Mouse (Mus musculus) liver, embryonic 14.5 days (tissue): ENCODE results near the gene Smlr1. TPM values are rescaled to one million over a fixed set of nuclear protein-coding genes. Genes with fewer than 3 reads are reported as not detected.

ENCODE experiments used
- ATAC-seq: fragments of 200-750 bp; cut with Nextera tagmentation; 2 replicates; pipeline ENCODE4 v1.8.0; 2017; ENCODE audit warnings: moderate number of reproducible peaks, mild to moderate bottlenecking, moderate library complexity; ENCODE audit not compliant: insufficient read depth
- DNase-seq, 3 experiments: peaks; one replicate each; pipeline ENCODE4 v3.0.0-alpha.2; 2012 to 2013; ENCODE audit warnings: low read depth in 3 of 3, low spot score in 3 of 3
- H3K27ac ChIP-seq: fragments of 300-500 bp; sonication (generic); 2 replicates; pipeline ENCODE4 v1.5.1; 2014; ENCODE audit warnings: moderate library complexity, mild to moderate bottlenecking, control low read depth, inconsistent platforms
- H3K27me3 ChIP-seq: fragments of 300-500 bp; sonication (generic); 2 replicates; pipeline ENCODE4 v1.6.1; 2014; ENCODE audit warnings: mild to moderate bottlenecking, low read length, moderate library complexity; ENCODE audit not compliant: control insufficient read depth, insufficient read depth
- H3K36me3 ChIP-seq: fragments of 300-500 bp; sonication (generic); replicated peaks from 2 replicates; pipeline ENCODE4 v1.6.1; 2014; ENCODE audit warnings: low read depth; ENCODE audit not compliant: control insufficient read depth, insufficient read depth
- H3K4me1 ChIP-seq, 2 experiments: fragments of 200-500 bp in 1 of 2; fragments of 300-500 bp in 1 of 2; sonication (generic) in 1 of 2; replicated peaks; 2 replicates each; pipeline ENCODE4 v1.6.1; 2012 to 2014; ENCODE audit warnings: antibody characterized with exemption in 1 of 2, inconsistent platforms in 1 of 2, low read length in 1 of 2; ENCODE audit not compliant: control insufficient read depth in 2 of 2, insufficient read depth in 2 of 2
- H3K4me2 ChIP-seq: fragments of 300-500 bp; sonication (generic); 2 replicates; pipeline ENCODE4 v1.6.1; 2014; ENCODE audit warnings: low read depth, mild to moderate bottlenecking, control low read depth, moderate library complexity
- H3K4me3 ChIP-seq, 2 experiments: fragments of 200-500 bp in 1 of 2; fragments of 300-500 bp in 1 of 2; sonication (generic) in 1 of 2; 2 replicates each; pipeline ENCODE4 v1.5.1; 2012 to 2014; ENCODE audit warnings: low read depth in 2 of 2, low read length in 2 of 2, mild to moderate bottlenecking in 2 of 2, control low read depth in 1 of 2, inconsistent platforms in 1 of 2, moderate library complexity in 1 of 2; ENCODE audit not compliant: insufficient read depth in 1 of 2
- H3K9ac ChIP-seq: fragments of 300-500 bp; sonication (generic); replicated peaks from 2 replicates; pipeline ENCODE4 v1.6.1; 2014; ENCODE audit warnings: mild to moderate bottlenecking, control low read depth, moderate library complexity
- H3K9me3 ChIP-seq: fragments of 300-500 bp; sonication (generic); 2 replicates; pipeline ENCODE4 v1.6.1; 2016; ENCODE audit warnings: low read length, mixed read lengths; ENCODE audit not compliant: control insufficient read depth
- CTCF ChIP-seq: IDR thresholded peaks from 2 replicates; pipeline ENCODE4 v1.5.1; 2016; ENCODE audit warnings: antibody characterized with exemption, low read depth, control low read depth
- EP300 ChIP-seq: IDR thresholded peaks from 2 replicates; pipeline ENCODE4 v1.6.1; 2016; ENCODE audit warnings: antibody characterized with exemption, low read depth
- WGBS: fragments of 180-500 bp; shearing (Covaris S2); extraction: QIAGEN DNeasy Blood & Tissue Kit; methylation state at CpG from one replicate; pipeline ENCODE4 v1.1.7; 2014; ENCODE audit not compliant: insufficient replicate concordance; 5-methylcytosine and 5-hydroxymethylcytosine counted together
- polyA plus RNA-seq, 2 experiments: library from polyadenylated mRNA; depleted of rRNA in 1 of 2; stranded (reverse) in 1 of 2; unstranded in 1 of 2; fragments of >200 nt; fragmentation: Nextera tagmentation in 1 of 2; extraction: Ambion mirVana in 1 of 2; gene quantifications; 2 replicates each; pipeline versions ENCODE4 v1.2.1 to v1.2.3; 2012 to 2014

Gene Smlr1
- polyA plus RNA-seq, 2 experiments, result 16.5 to 17.7 TPM

- H3K36me3 ChIP-seq, result no peaks in the 10 kb centered on the region
- no peak for ATAC-seq
- TF ChIP-seq EP300 (peak; percentile 18; the same call in 1 of the 2 replicates), CTCF (no peak)
- no peak overlapping the region for H3K4me3 ChIP-seq
- H3K4me2 ChIP-seq, result no peak overlapping the region
- DNase-seq, result no peak
- no peaks in the 10 kb centered on the region for H3K27me3 ChIP-seq
- peaks cover 0 to 3% of the 10 kb centered on the region in 2 experiments; a peak in 1 of 4 replicates for H3K4me1 ChIP-seq
- H3K9ac ChIP-seq, result no peak overlapping the region
- H3K9me3 ChIP-seq, result no peaks in the 10 kb centered on the region
- WGBS, result 75% methylated on average over 3 of the region's 3 CpGs
- no peak overlapping the region for H3K27ac ChIP-seq
Measured at GRCm38 (mm10) chr10:25541097-25541496, 5.0 kb upstream of the Smlr1 start.

DNA sequence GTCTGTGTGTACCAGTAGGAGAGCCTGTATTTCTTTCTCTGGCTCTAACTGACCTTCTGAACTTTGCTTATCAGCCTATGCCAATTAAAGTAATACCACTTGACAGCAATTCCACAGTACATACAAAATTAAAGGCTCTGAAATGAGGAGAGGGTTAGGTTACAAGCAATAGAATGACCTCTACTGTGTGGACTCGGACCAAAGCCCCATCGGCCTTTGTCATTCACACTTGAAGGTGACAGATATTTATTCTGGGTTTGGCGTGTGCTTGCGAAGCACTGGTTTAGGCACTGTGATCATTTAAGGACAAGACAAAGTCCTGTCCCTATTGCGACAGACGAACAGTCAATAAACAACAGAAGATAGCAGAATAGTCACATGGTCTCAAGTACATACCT lies 3.7 kb upstream of the Smlr1 start:
- H3K4me2 ChIP-seq, result peak overlapping the region; percentile 18; the same call in 1 of the 2 replicates
- H3K9ac ChIP-seq, result no peak overlapping the region
- TF ChIP-seq EP300 (no peak), CTCF (no peak)
- ATAC-seq (peak; percentile 62; the same call in 1 of the 2 replicates), DNase-seq (peak in 1 of 3 experiments; percentile 20)
- no peaks in the 10 kb centered on the region for H3K27me3 ChIP-seq
- no peaks in the 10 kb centered on the region for H3K9me3 ChIP-seq
- H3K4me3 ChIP-seq, result no peak overlapping the region
- 67% methylated on average over 6 of the region's 6 CpGs for WGBS
- H3K27ac ChIP-seq, result no peak overlapping the region
- no peaks in the 10 kb centered on the region for H3K36me3 ChIP-seq
- H3K4me1 ChIP-seq, result peaks cover 0 to 3% of the 10 kb centered on the region in 2 experiments; a peak in 1 of 4 replicates

DNA sequence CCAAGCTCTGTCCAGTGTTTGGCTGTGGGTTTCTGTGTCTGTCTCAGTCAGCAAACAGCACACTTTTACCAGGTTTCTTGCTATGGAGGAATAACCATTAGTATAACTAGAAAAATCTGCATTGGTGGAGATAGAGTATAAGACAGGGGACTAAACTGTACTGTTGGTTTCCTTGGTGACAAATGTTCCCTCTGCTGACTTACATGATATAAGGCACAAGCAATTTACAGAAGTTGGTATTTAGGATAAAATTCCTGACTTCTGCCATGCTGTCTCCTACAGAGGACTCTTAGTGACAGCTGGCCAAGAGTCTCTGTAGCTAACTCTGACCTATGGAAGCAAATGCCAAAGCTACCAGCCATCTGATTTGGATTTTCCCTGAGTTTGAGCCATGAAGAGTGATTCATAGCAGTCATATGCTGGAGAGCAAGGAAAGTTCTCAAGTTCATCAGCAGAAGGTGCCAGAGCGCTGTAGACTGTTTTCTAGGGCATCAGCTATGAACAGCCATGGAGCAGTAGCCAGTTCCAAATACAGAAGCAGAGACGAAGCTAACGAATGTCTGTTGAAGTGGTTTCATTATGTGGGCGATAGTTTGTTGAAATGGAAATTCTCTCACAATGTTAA lies 3.2 kb upstream of the Smlr1 start:
- Histone ChIP-seq H3K9ac (no peak overlapping the region), H3K4me1 (peaks cover 0 to 3% of the 10 kb centered on the region in 2 experiments; a peak in 1 of 4 replicates), H3K36me3 (no peaks in the 10 kb centered on the region), H3K9me3 (no peaks in the 10 kb centered on the region), H3K4me2 (peak overlapping the region; percentile 18; the same call in 1 of the 2 replicates), H3K4me3 (no peak overlapping the region), H3K27me3 (no peaks in the 10 kb centered on the region), H3K27ac (no peak overlapping the region)
- ATAC-seq (no peak), DNase-seq (no peak)
- TF ChIP-seq CTCF (no peak), EP300 (no peak)
- WGBS, result 66% methylated on average over 4 of the region's 4 CpGs

DNA sequence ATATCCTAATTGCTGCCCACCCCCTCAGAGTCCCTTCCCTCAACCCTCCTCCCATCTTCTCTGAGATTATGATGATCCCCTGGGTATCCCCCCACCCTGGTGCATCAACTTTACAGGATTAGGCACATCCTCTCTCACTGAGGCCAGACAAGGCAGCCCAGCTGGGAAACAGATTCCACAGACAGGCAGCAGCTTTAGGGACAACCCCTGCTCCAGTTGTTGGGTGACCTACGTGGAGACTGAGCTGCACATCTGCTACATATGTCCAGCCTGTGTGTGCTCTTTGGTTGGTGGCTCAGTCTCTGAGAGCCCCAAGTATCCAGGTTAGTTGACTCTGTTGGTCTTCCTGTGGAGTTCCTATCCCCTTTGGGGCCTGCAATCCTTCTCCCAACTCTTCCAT lies 2.7 kb upstream of the Smlr1 start:
- no peaks in the 10 kb centered on the region for H3K27me3 ChIP-seq
- no peak overlapping the region for H3K4me2 ChIP-seq
- WGBS, result 50% methylated on average over 1 of the region's 1 CpGs
- H3K9ac ChIP-seq, result no peak overlapping the region
- no peak overlapping the region for H3K4me3 ChIP-seq
- no peak for DNase-seq
- ATAC-seq, result no peak
- peaks cover 0 to 3% of the 10 kb centered on the region in 2 experiments; a peak in 1 of 4 replicates for H3K4me1 ChIP-seq
- H3K36me3 ChIP-seq, result no peaks in the 10 kb centered on the region
- no peaks in the 10 kb centered on the region for H3K9me3 ChIP-seq
- TF ChIP-seq EP300 (no peak), CTCF (no peak)
- H3K27ac ChIP-seq, result no peak overlapping the region

GRCm38 (mm10) chr10:25536621-25537020 lies 554 bp upstream of the Smlr1 start:
- DNase-seq, result no peak
- no peak overlapping the region for H3K4me2 ChIP-seq
- no peak for ATAC-seq
- TF ChIP-seq EP300 (no peak), CTCF (no peak)
- no peak overlapping the region for H3K4me3 ChIP-seq
- no peak overlapping the region for H3K9ac ChIP-seq
- no peaks in the 10 kb centered on the region for H3K9me3 ChIP-seq
- H3K4me1 ChIP-seq, result peaks cover 0 to 3% of the 10 kb centered on the region in 2 experiments; a peak in 1 of 4 replicates
- no peak overlapping the region for H3K27ac ChIP-seq
- H3K36me3 ChIP-seq, result no peaks in the 10 kb centered on the region
- no peaks in the 10 kb centered on the region for H3K27me3 ChIP-seq
- 67% methylated on average over 6 of the region's 6 CpGs for WGBS
